Mouse (Mus musculus) adrenal gland, adult 18-20 months (tissue): ENCODE results near the gene Spef1. TPM values are rescaled to one million over a fixed set of nuclear protein-coding genes. Genes with fewer than 3 reads are reported as not detected.
A peak's percentile ranks its signal among the peaks of the same experiment; 100 is the strongest.
"Not testable (repeated sequence)": the region's sequence is repeated elsewhere in the genome, so short reads cannot be mapped to it uniquely, and the experiment has no call there.

Experiments used
- DNase-seq, 2 experiments: peaks; one replicate each; pipeline ENCODE4 v3.0.0; 2021 to 2022; ENCODE audit warnings: low spot score in 2 of 2
- long read RNA-seq, 2 experiments: library from polyadenylated mRNA; stranded (forward); transcript quantifications; one replicate each; pipeline ENCODE4 v2.0.0; 2021
- total RNA-seq, 2 experiments: library from RNA; stranded (reverse); gene quantifications; 1 replicate in 1 of 2; 2 replicates in 1 of 2; pipeline ENCODE4 v1.2.3; 2021

Gene Spef1
- total RNA-seq: 1 to 10 TPM; 4.5 to 5.6 TPM
- long read RNA-seq, experiment 1, partial matches to known transcripts: 0 of 1 reads
- long read RNA-seq, experiment 1, other reads (novel, unspliced or antisense): 1 of 1 reads
- long read RNA-seq, experiment 2, partial matches to known transcripts: 1 of 5 reads
- long read RNA-seq, experiment 2, other reads (novel, unspliced or antisense): 1 of 5 reads

DNA sequence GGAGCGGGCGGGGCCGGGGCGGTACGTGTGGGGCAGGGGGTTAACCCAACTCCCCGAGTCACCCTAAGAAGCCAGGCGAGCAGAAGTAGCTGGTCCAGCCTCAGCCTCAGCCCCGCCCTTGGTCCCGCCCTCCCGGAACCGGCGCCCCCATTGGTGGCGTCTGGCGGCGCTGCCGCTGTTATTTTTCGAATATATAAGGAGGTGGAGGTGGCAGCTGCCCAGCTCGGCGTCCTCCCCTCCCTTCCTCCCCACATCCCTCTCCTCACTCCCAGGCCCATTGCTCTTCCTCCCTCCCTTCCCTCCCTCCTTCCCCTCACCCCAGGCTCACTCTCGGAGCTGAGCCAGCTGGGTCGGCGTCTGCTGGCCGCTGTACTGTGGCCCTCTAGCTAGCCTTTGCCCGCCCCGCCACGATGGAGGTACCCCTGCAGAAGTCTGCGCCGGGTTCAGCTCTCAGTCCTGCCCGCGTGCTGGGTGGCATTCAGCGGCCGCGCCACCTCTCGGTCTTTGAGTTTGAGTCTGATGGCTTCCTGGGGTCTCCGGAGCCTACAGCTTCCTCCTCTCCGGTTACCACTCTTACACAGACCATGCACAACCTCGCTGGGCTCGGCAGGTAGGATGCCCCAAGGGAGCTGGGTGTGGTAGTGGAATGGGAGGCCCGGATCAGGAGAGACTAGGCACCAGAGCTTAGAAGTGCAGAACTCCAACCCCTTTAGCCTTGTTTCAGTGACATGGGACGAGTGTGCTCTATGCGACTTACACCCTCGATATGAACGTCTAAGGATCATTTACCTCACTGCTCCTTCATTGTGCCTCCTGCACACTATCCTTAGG lies at the start of gene Spef1, which contains the start of gene Cdc25b:
Gene Spef1, minus strand, starts transcription at position 512 of the 831 bp plus-strand sequence.
Gene Cdc25b, plus strand, starts transcription at position 179 of the 831 bp plus-strand sequence.
- DNase-seq: peak; percentile 64 to 81

DNA sequence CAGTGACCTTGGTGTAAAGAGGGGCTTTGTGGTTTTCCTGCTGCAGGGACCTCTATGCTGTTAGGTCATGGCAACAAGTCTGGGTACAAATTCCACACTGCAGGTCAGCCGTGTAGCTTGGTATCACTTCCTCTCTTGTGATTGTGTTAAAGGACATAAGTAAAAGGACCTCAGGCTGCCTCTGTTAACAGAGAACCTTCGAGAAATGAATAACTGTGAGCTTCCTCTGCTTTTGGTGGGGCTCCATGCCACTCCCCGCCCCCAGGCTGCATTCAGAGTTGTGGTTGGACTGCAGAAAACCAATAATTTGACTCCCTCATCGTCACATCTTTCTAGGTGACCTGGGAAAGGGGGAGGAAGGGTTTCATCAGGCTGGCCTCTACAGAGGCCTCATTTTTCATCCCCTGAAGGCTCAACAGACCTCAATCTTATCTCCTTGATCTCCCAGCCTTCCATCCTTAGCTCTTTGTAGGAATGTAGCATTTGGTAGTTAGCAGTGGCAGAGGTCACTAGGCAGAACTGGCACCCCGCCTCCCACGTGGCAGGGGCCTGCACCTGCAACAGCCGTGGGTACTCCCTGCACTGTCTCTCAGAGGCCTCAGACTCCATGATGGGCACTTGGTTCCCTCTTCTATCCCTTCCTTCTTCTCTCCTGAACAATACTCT lies 48.0 kb upstream of the Spef1 start:
- no peak for DNase-seq

DNA sequence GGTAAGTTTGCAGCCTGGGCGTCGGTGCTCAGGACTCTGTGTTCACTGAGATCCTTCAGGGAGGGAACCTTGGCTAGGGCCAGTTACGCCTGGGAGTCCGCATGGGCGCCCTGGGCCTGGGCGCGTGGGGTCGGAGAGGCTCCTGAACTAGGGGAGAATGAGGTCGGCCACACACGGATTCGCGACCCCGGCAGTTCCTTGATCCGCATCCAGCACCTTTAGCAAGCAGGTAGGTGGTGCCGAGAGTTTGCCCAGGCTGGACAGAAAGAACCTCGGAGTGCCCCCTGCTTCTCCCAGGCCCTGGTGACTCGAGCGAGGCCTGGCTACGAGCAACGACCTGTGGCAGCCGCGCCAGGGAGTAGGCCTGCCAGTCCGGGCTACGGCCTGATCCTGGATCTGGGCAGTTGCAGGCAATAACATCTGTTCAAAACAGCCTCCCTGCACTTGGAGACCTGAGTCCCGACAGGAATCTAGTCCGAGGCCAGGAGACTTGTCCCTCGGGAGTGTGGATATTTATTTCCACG lies 47.1 kb upstream of the Spef1 start:
- peak in 1 of 2 experiments; percentile 39 for DNase-seq

DNA sequence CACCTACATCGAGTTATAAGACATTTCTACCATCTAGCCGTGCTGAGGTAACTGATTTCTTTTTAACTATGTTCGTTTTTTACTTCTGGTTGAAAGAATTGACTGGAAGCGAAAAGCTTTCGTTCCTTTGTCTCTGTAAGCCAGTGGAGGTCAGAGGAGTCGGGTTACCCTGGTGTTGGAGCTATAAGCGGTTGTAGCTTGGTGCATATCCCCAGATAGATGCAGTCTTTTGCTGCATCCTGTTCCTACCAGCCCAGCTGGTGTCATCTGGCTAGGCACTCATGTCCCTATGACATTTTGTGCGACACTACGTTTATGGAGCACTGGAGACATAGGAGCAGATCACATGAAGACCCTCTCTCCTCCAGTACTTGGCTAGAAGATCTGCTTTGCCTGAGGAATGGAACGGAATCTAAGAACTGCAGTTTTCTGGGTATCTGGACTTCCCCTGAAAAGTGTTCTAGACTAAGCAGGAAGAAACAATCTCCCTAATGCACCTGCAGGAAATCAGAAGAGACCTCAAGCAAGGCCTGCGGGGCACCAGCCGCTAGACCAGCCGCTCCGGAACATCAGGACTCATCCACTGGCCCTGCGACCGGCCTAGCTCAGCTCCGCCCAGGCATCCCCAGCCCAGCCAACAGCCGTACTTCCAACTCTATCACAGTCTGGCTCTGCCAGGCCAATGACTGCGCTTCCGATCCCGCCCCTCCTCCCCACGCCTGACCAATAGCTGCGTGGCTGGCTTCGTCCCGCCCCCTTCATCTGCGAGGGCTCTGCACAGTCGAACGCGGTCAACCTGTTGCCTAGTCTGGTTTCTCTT lies 46.4 kb upstream of the Spef1 start, which contains the start of gene Mavs:
Gene Mavs, plus strand, starts transcription at position 757 of the 820 bp plus-strand sequence.
- peak; percentile 88 to 89 for DNase-seq

DNA sequence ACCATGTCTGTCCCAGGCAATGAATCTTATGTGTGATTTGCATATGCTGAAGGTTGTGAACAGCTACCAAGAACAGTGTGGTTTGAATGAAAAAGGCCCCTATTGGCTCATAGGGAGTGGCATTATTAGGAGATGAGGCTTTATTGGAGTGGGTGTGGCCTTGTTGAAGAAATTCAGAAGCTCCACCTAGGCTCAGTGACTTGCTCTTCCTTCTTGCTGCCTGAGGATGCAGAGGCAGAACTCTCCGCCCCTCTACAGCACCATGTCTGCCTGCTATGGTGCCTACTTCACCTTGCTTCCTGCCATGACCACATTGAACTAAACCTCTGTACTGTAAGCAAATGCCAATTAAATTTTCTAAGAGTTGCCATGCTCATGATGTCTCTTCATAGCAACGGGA lies 45.5 kb upstream of the Spef1 start:
- no peak for DNase-seq

DNA sequence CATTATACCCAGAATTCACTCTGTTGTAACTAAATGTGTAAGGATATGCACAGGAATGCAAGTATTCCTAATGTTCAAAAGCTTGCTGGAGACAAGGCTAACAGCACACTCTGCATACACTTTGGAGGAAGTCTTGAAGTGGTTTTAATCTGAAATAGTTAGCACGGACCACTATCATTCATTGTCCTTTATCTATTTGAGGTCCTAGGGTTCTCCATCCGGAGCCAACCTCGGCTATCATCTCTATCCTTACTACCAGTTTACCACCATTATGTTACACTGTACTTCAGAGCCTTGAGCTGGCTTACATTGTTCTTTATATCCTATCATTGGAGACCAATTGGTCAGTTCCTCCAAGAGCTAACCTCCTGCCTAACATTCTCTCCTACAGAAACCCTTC lies 40.2 kb upstream of the Spef1 start:
- no peak for DNase-seq

DNA sequence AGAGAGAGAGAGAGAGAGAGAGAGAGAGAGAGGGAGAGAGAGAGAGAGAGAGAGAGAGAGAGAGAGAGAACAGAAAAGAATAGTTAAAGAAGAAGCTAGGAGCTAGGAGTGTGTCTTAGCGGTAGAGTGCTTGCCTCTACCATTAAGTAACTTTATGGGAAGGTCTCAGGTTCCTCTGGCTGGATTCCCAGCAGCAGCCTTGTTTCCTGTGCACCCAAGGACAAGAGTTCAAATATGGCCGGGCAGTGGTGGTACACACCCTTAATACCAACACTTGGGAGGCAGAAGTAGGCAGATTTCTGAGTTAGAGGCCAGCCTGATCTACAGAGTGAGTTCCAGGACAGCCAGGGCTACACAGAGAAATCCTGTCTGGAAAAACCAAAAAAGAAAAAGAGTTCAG lies 39.6 kb upstream of the Spef1 start:
- not testable (repeated sequence) for DNase-seq

DNA sequence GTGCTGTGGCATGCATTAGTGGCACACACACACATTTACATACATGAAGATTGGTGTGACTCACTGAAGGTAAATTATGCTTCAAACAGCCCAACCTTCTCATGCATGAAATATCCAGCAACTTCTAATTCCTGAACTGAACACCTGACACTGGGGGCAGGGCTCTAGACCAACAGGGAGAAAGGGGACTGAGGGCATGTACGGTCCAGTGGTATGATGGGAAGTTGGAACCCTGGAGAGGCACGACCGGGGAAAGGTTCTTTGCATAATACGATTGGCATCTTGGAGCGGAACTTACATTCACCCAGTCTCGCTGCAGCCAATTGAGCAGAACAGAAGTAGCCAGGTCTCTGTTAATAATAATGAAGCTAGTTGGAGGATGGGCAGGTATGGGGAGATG lies 38.1 kb upstream of the Spef1 start:
- no peak for DNase-seq

DNA sequence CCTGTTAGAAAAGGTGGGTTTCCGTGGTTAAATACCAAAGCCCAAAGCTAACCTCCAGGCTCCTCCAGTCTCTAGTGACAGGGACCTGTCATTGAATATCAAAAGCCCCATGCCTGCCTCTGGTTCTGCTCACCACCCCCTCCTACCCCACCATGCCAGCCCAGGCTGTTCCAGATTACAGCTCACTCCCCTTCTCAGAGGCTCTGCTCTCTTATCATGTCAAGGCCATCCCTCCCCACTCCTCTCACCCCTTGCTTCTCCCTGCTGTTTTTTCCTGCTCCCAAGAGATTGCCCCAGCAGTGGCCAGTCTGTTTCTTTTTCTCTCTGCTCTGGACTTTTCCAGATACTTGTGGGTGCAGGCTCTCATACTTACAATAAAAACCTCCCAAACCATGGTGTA lies 36.5 kb upstream of the Spef1 start:
- DNase-seq: no peak

DNA sequence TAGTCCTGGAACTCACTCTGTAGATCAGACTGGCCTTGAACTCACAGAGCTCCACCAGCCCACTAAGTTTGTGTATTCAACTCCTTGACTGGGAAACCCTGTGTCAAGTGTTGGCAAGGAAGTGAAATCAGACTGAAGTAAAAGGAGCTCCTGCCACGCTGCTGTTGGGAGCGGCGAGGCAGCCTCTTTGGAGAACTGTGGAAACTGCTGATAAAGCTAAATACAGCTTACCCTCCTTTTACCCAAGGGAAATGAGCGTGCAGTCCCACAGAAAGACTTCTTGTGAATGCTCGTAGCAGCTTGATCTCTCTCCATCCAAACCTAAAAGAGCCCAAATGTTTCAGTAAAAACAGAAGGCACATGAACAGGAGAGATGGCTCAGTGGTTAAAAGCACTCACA lies 35.5 kb upstream of the Spef1 start:
- no peak for DNase-seq

DNA sequence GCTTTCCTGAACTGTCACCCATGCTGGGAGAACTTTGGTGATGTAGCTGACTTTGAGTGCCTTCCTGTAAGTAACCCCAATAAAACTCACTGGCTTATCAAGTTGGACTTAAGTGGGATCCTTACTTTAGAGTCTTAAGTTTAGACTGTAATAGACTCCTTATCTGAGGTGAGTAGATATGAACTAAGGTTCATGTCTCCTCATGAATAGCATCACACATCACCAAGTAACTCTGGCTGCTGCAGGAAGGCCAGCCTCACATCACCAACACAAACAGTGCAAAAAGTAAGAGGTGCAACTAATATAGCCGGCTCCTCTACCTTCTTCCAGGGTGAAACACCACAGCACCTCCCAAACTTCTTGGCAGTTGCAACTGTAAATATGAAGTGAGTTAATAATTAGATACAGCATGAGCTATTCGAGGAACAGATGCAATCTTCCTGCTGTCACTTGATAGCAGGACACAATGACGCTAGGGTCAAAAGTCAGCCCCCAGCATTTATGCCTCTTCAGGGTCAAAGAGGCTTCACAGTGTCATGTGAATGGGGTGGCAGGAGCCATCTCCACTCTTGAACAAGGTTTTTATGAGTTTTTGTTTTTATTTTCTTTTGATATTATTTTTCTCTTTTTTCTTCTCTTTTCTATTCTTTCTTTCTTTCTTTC lies 34.9 kb upstream of the Spef1 start:
- DNase-seq: no peak

DNA sequence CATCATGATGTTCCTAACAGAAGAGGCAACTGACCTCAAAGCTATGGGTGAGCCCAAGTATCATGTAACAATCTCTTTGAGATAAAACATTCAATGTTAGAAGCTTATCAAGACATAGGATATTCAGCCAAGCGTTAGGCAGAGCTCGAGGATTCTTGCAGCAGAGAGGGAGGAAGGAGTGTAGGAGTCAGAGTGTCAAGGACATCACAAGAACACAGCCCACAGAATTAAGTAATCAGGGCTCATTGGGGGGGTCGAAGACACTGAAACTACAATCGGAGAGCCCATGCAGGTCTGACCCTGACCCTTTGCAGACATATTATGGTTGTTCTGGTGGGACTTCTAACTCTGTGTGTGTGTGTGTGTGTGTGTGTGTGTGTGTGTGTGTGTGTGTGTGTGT lies 32.9 kb upstream of the Spef1 start:
- no peak for DNase-seq

DNA sequence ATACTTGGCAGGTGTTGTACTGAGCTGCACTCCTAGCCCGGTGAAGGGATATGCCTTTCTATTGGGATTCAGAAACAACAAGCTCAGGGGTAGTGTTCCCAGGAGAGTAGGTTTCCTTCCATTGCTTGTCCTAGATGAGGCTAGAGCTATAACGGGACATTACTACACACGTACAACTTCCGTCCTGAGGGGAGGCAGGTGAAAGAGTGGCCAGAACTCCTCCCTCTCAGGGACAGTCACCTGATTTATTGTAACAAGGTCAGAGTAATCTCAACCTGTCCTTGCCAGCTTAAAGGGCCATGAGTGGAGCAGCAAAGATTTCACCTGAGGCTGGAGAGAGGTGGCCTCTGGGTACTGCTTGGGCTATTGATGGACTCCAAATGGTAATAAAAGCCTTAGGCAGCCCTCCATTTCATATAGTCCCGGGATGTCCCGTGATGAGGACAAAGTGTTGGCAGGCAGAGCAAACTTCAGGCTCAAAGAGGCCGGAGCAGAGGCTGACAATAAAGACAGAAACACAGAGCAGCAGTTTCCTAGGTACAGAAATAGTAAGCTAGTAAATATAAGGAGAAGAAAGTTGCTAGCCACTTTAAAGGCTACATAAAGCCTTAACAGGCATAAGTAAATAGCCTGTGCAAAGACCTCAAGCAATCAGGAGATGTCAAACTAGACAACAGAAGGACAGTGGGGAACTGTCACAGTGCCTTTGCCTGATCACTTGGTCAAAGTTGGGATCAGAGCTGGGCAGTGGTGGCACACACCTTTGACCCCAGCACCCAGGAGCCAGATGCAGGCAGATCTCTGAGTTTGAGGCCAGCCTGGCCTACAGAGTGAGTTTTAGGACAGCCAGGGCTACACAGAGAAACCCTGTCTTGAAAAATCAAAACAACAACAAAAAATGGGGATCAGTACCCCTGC lies 29.1 kb upstream of the Spef1 start:
- no peak for DNase-seq

DNA sequence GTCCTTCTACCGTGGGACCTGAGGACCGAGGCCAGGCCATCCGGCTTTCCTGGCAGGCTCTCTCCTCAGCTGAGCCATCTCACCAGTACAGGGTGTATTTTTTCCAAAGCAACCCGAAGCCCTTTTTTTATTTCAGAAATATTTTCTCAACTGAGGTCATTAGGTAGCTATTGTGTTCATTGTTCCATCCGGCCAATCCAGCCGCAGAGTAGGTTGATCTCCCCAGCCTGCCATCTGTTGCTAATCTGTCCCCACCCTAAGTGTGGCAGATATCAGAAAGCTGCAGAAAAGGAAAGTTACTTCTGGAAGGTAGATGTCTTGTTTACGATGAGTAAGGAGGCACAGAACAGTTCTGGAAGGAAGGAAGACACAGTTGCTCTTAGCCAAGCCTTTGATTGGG lies 26.7 kb upstream of the Spef1 start:
- DNase-seq: no peak

DNA sequence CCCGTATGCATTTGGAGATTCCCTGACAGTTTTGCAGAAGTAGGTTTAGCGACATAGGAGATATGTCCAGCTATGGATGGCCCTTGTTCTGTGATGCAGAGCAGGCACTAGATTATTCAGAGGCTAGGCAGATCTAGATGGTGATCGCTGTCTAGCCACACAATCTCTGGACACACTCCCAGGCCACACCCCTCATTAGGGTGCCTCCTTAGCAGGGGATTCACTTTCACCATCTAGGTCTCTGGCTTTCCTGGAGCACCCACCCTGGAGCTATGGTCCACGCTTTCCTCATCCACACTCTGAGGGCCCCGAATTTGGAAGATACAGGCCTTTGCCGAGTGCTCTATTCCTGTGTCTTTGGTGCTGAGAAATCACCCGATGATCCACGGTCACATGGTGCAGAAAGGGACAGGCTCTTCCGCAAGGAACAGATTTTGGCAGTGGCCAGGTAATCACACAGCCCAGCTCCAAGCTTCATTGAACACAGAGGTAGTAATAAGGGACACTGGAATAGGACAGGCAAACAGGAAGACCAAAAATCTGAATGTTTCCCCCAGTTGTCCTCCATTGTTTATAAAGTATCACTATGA lies 24.0 kb upstream of the Spef1 start:
- DNase-seq: peak in 1 of 2 experiments; percentile 21

DNA sequence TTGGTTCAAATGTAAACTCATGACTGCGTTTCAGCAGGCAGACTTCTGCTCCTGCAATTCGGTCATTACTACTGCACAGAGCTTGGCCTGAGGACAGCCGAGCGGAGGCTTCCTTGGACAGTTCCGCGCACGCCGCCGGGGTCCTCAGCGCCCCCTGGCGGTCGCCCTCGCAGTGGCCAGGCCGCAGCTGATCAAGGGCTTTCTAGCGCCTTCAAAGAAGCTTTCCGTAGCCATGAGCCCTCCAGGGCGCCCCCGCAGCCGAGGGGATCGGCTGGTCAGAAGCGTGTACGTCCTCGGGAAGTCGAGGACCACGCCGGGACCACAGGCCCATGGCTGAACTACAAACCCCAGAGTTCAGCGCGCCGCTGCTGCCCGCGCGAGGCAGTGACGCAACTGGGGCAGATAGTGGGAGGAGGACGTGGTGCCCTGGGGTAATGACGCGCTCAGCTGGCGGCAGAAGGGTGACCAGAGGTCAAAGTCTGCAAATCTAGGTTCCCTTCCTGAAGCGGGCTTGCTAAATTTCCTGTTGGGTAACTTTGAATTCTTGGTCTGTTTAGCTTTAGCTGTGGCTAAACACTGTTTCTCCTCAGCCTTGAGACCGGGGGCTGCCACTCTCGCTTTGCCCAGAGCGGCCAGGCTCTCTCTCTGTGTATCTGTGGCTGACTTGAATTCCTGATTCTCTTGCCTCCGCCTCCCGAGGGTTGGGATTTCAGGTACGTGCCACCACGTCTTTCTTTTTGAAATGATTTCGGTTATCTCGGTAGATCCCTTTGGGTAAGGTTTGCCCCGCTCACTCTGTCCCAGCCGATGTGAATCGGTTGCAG lies 23.1 kb upstream of the Spef1 start:
- peak; percentile 93 to 94 for DNase-seq

DNA sequence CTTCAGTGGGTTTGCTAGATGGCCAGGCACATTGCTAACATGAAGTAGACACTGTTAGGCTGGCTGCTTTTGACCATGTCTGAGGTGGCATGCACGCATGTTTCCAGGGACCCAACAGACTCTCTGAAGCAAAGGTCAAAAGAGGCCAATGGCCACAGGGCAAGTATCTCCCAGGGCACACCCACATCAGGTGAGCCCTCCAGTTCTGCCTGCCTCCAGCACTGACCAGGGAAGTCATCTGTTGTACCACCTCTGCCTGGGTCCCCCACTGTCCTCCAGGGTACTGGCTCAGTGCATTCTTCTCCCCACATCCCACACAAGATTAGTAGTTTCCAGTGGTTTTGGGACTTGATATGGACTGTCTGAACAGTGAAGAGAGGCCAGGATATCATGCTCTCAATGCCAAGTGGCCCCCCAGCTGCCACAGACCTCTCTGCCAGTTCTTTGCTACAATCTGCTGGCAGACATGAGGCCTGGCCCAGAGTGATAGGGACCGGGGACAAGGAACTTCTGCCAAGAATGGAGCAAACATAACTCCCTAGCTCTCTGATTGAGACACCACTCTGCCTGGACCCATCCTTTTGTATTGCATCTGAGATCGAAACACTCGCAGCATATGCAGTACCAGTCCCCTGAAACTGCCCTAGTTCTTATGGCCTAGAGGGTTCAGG lies 22.2 kb upstream of the Spef1 start:
- DNase-seq: no peak
